Mouse (Mus musculus): ENCODE results near the gene Tyrp1.

The Tyrp1 gene

DNA sequence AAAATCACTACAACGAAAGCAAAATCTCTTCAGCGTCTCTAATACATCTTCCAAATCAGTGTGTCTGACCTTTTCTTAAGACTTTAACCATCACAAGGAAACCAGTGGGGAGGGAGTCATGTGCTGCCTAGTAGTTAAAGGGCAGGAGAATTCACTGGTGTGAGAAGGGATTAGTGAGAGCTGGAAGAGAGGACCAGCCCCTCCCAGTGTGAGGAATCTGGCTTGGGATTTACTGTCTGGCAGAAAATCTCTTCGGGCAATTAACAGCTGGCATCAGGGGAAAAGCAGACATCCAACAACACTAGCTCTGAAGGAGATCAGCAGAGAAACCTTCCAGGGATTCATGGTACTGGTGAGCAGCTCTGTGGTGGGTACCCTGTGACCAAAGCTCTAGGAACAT lies at the start of gene Tyrp1:
Tyrp1 (plus strand) TSS at position 74 of the 400 bp plus-strand sequence.
- no peak for DNase-seq (ENCODE audit: low spot score in 2 of 2)

- no peak for DNase-seq (ENCODE audit: low spot score in 2 of 2)
These were observed 45.6 kb upstream of the Tyrp1 start for GRCm38 (mm10) chr4:80788339-80788738.

GRCm38 (mm10) chr4:80819511-80819910 lies 14.4 kb upstream of the Tyrp1 start:
- DNase-seq (ENCODE audit: low spot score in 2 of 2), result no peak

GRCm38 (mm10) chr4:80821945-80822344 lies 12.0 kb upstream of the Tyrp1 start:
- DNase-seq (ENCODE audit: low spot score in 2 of 2), result no peak

- no peak for DNase-seq (ENCODE audit: low spot score in 2 of 2)
These were observed 5.7 kb upstream of the Tyrp1 start for GRCm38 (mm10) chr4:80828232-80828631.

- DNase-seq (ENCODE audit: low spot score in 2 of 2), result no peak
These were observed 5.4 kb downstream of the Tyrp1 start for GRCm38 (mm10) chr4:80839317-80839716.

DNA sequence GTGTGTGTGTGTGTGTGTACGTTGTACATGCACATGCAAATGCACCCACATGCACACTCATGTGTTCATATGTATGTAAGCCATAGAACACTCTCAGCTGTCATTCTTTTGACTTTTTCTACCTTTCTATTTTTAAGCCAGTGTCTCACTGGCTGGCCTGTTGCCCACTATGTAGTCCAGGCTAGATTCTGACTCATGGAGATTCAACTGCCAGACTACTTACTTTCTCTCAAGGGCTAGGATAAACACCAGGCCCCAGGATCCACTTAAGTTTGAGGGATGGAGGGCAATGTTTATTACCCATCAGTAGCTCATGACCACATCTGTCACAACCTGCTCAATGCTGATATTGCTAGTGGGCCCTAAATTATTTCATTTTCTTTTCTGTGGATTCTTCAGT lies 8.1 kb downstream of the Tyrp1 start:
- no peak for DNase-seq (ENCODE audit: low spot score in 2 of 2)

DNA sequence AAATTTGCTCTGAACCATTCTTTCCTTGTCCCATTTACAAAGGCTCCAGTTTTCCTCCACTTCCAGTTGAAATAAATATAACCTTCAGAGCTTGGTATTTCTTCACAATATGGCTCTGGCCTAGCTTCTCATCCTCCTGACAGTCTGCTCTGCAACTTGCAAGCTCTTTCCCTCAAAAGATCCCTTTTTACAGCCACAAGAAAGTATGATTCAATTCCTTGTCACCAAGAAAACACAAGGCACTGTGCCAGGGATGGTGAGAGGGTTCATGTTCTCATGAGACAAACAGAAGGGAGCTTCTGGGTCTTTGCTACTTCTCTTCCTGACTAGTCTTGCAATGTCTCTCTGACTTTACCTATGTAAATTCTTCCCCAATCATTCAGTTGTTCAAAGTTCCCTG lies 9.8 kb downstream of the Tyrp1 start:
- DNase-seq (ENCODE audit: low spot score in 2 of 2), result no peak

DNA sequence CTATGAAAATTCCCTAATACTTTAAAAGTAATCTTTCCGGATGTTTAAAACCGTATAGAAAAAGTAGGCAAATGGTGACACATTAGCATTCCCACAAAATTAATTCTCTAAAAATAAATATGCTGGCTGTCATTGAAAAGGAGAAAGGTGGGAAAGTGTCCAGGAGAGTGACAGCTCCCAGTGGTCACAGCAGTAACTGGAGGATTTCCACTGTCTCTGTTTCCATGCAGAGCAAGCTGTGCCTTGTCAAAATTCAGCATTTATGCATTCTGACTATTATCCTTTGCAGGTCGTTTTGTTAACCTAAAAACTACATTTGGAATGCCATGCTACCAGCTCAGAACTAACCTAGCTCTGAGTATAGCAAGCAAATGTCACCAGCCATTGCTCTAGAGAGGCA lies 12.1 kb downstream of the Tyrp1 start:
- DNase-seq (ENCODE audit: low spot score in 2 of 2), result no peak

DNA sequence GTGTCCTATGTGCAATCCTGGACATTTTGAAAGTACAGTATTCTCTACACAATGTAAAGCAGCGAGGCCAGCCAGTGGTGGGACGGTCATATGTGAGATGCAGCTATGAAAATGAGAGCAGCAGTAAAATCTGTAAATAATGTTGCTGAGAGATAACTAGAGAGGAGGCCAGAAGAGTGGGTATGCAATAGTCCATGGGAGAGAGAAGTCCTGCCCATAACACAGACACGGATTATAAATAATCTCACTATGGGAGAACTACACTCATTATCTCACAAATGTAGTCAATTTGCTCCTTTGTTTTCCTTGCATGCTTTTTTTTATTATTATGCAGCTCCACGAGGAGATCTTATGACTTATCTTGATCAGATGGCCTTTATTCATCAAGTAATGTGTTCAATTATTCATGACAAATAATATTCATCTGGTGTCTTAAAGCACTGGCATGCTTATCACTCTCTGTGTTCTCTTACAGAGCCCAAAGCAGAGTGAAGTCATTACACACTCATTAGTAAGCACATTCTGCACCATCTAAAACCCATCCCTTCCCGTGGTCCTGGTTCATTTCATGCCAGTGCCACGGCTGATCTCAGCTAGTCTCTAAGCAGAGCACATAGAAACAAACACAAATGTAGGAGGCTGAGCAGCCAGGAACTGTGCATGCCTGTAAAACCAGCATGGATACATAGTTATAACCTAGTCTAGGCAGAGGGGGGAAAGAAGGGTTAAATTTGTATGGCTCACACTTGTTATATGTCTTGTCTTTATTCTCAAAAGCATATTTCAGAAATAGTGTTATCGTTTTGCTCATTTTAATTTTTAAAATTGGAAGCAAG lies 18.9 kb downstream of the Tyrp1 start:
- DNase-seq (ENCODE audit: low spot score in 2 of 2), result no peak

DNA sequence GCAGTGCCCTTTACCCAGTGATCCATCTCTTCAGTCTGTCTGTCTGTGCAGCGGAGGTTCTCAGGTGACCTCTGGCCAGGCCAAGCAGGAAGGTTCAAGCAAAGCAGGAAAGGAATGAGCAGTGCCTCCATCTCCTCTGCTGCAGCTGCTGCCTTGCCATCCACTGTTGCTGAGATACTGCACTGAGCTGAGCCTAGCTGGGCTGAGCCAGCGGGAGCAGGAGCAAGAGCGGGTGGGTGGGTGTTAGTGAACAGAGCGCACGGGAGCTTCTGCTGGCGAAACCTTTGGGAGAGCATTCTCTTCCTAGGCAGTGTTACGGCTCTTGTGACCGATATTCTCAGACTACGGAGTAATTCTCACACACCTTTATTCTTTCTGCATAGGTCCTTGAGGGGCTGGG lies 21.6 kb downstream of the Tyrp1 start:
- no peak for DNase-seq (ENCODE audit: low spot score in 2 of 2)

DNA sequence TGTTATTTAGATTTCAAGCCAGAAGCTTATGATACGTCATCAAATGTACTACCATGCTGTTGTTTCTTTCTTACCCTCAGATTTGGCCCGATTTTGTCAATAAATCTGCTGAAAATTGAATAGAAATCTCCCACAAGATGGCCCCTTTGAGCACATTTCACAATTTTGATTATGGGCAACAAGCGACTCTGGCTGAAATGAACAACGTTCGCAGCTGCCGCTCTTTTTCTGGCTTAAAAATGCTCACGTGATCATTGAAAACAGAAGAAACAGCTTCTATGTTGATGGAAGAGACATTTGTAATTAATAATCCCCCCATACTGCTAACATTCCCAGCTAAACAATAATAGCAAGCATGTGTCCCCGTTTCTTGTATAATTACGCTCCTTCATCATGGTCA lies 29.0 kb downstream of the Tyrp1 start:
- DNase-seq (ENCODE audit: low spot score in 2 of 2), result no peak

DNA sequence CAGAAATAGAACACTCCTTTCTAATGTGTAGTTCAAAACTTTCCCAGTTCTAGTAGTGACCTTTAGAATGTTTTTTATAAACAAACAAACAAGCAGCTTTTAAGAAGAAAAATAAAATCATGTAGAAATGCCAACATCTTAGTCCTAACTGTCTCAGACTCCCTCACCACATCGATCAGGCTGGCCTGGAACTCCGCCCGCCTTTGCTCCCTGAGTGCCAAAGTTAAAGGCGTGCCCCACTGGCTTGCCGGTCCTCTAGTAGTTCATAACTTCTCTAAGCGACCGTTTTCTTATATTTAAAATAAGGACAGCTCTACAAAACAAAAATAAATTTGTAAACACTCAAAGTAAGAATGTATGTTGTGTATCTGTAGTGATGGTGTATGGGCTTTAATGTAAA lies 30.0 kb downstream of the Tyrp1 start:
- DNase-seq (ENCODE audit: low spot score in 2 of 2), result no peak

- DNase-seq (ENCODE audit: low spot score in 2 of 2), result no peak
These were observed 30.6 kb downstream of the Tyrp1 start for GRCm38 (mm10) chr4:80864511-80864922.

DNA sequence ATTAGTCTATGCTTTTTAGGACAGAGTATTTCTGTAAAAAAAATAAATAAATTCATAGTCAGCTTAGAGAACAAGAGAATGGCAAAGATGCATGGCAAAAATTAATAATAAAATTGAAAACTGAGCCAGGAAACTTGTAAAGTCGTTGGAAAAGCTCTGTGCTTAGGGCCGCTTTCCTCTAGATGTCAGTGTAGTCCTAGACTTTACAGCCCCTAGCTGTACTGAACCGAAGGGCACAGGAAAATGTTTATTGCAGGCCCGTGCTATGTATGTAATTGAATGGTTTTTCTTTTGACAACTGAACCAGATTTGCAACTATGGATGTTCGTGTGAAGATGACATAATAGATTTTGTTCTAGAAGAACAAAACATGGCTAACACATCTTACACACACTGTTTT lies 32.1 kb downstream of the Tyrp1 start:
- no peak for DNase-seq (ENCODE audit: low spot score in 2 of 2)

DNA sequence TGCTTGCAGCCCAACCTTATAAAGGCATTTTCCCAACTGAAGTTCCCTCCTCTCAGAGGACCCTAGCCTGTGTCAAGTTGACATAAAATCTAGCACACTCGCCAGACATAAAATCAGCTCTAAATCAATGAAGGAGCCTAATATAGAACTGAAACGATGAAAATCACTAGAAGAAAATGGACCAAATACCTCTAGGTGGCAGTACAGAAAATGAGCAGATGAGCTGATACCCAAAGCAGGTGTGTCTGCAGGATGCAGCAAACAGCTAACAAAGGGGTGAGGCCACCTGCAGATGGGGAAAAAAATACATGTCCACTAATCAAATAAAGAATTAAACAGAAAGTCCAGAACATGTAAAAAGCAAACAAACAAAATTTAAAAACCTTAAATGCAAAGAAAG lies 35.7 kb downstream of the Tyrp1 start:
- no peak for DNase-seq (ENCODE audit: low spot score in 2 of 2)

DNA sequence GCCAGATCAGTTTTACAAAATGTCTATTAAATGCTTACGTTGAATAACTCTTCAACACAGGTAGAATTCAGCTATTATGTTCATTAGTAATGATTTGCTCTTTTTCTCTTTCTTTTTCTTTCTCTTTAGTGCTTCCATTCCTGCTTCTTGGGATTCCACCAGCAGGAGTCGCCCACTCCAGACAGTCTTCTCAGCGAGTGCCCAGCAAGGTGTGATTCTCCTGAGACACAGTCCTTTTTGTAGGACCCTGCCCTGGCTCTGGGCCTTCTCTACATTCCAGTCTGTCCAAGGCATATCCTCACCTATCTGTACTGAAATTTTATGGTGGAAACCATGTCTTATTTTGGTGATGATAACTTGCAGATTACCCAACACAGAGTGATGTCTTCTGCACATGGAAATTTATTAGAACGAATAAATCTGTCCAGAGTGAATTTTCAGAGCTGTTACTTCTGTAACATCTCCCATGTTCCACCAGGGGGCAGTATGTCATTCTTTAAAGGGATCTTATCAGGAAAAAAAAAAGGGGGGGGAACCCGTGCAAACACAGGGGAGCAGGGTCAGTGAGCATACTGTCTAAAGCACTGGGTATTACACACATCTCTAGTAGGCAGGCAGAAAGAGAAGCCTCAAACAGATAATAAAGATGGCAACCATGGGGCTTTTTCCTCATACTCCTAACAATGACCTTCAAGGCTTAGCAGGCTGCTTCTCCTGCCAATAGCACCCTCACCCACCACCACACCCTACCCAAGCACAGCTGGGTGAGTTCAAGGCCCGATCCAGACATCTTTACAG lies 39.1 kb downstream of the Tyrp1 start:
- DNase-seq (ENCODE audit: low spot score in 2 of 2), result no peak

- no peak for DNase-seq (ENCODE audit: low spot score in 2 of 2)
These were observed 40.4 kb downstream of the Tyrp1 start for GRCm38 (mm10) chr4:80874121-80874859.

GRCm38 (mm10) chr4:80875055-80875454 lies 41.1 kb downstream of the Tyrp1 start:
- DNase-seq (ENCODE audit: low spot score in 2 of 2), result no peak

DNA sequence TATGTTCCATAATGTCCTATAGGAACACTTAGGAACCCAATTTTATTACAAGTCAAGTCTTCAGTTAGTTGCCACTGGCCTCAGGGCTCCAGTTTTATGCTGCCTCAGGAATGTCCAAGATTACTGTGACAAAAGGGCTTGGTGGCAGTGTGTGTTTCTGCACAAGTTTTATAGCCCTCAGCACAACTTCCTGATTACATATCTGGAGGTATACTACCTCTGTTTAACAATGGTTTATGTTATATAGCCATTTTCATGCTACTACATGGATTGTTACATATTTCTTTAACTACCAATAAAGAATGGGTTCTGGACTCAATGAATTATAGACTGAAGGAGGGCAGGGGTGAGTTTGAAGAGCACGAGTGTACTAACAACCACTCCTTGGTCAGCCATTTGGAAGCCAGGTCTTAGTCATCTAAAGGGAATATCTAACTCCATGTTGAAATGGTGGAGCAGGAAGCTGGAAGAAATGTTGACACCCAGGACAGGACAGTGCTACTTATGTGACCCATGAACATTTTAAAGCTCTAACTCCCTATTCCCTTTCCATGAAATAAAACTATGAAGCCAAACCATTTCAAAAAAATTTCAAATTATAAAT lies 48.2 kb downstream of the Tyrp1 start:
- no peak for DNase-seq (ENCODE audit: low spot score in 2 of 2)

GRCm38 (mm10) chr4:80886631-80887030 lies 52.7 kb downstream of the Tyrp1 start:
- no peak for DNase-seq (ENCODE audit: low spot score in 2 of 2)

GRCm38 (mm10) chr4:80891004-80891403 lies 57.1 kb downstream of the Tyrp1 start:
- DNase-seq (ENCODE audit: low spot score in 2 of 2), result no peak
